Mouse (Mus musculus): Measurements from ENCODE around the gene Slc39a11.

- TF ChIP-seq CTCF (IDR thresholded peaks at IDR 0.05; ENCODE audit: extremely low read depth, insufficient read length, insufficient replicate concordance, low read depth, low read length) (no peak), POLR2A (IDR thresholded peaks at IDR 0.05; ENCODE audit: low read depth, low read length) (no peak)
Measured at GRCm38 (mm10) chr11:113267516-113268230, 382.2 kb downstream of the Slc39a11 start.

Data from small intestine, adult 2 months (tissue).